Mouse (Mus musculus) G1E-ER4 (cell line): ENCODE data around the gene Tmem80. TPM values are rescaled to one million over a fixed set of nuclear protein-coding genes. Genes with fewer than 3 reads are reported as not detected.

Source experiments
- GATA1 ChIP-seq: IDR thresholded peaks from one replicate; pipeline ENCODE4 v1.8.0; 2012; ENCODE audit warnings: low read length, inconsistent platforms
- polyA plus RNA-seq: library from polyadenylated mRNA; stranded (reverse); fragments of >175 nt; gene quantifications from 2 replicates; pipeline ENCODE4 v1.2.3, GENCODE M21; 2012

The Tmem80 gene
- 8.7 and 9.3 TPM in 2 replicates for polyA plus RNA-seq

GRCm38 (mm10) chr7:141327469-141328372, at the start of gene Tmem80, which contains the start of gene Deaf1:
Gene Tmem80 (plus strand): TSS chr7:141327739.
Gene Deaf1 (minus strand): TSS chr7:141327690.
- no peak for TF ChIP-seq GATA1

GRCm38 (mm10) chr7:141278766-141279590, 48.6 kb upstream of the Tmem80 start, which contains the start of gene Sct:
Gene Sct (minus strand): TSS chr7:141279133.
- TF ChIP-seq GATA1: no peak

- no peak for TF ChIP-seq GATA1
These were observed 46.1 kb upstream of the Tmem80 start for GRCm38 (mm10) chr7:141281442-141281841.

- TF ChIP-seq GATA1: no peak
These were observed 44.8 kb upstream of the Tmem80 start for GRCm38 (mm10) chr7:141282756-141283155.

- no peak for TF ChIP-seq GATA1
These were observed 39.5 kb upstream of the Tmem80 start for GRCm38 (mm10) chr7:141288042-141288441.

GRCm38 (mm10) chr7:141291921-141292582, 35.5 kb upstream of the Tmem80 start, which contains the start of gene Drd4:
Gene Drd4 (plus strand): TSS chr7:141292006.
- no peak for TF ChIP-seq GATA1

GRCm38 (mm10) chr7:141292583-141293388, 34.8 kb upstream of the Tmem80 start:
- TF ChIP-seq GATA1: no peak

GRCm38 (mm10) chr7:141293852-141294471, 33.6 kb upstream of the Tmem80 start:
- no peak for TF ChIP-seq GATA1

GRCm38 (mm10) chr7:141294479-141294878, 33.1 kb upstream of the Tmem80 start:
- TF ChIP-seq GATA1: no peak

GRCm38 (mm10) chr7:141297926-141298650, 29.5 kb upstream of the Tmem80 start:
- no peak for TF ChIP-seq GATA1

GRCm38 (mm10) chr7:141299175-141299574, 28.4 kb upstream of the Tmem80 start:
- TF ChIP-seq GATA1: no peak

GRCm38 (mm10) chr7:141301386-141301785, 26.2 kb upstream of the Tmem80 start:
- TF ChIP-seq GATA1: no peak

- no peak for TF ChIP-seq GATA1
These were observed 24.8 kb upstream of the Tmem80 start for GRCm38 (mm10) chr7:141302702-141303268.
